Comparison of ENCODE assay signal across 10 mouse cellular contexts in genomic region chr5:43665144-43665543, GRCm38 (mm10). TPM values are rescaled to one million over a fixed set of nuclear protein-coding genes. Genes with fewer than 3 reads are reported as not detected.
DNase-seq lines count a peak whose midpoint lies in the region; ATAC-seq lines count a peak whose summit lies in the region.
"Had no signal": no experiment of that assay in that cellular context is flagged by ENCODE, and none has a peak within 500 bp of the region (broad histone marks: within the 10 kb centered on the region; RNA-seq: fewer than 3 reads in every experiment).

No protein-coding gene starts in this region.

- peak overlapping the region; percentile 45 for H3K4me3 ChIP-seq in heart, embryonic 13.5 days
- H3K4me3 ChIP-seq in limb, embryonic 11.5 days (ENCODE audit: low read depth, low read length): no peak overlapping the region
- no peak overlapping the region for H3K4me3 ChIP-seq in neural tube, embryonic 14.5 days (ENCODE audit: low read depth, low read length)
- H3K4me3 ChIP-seq: erythroblast, embryonic 14.5 days; myocyte had no signal

- H3K9ac ChIP-seq in heart, embryonic 13.5 days: peak overlapping the region; percentile 55
- H3K9ac ChIP-seq in limb, embryonic 11.5 days (ENCODE audit: low read length): no peak overlapping the region
- H3K9ac ChIP-seq in neural tube, embryonic 14.5 days (replicated peaks; ENCODE audit: low read depth, low read length): no peak overlapping the region

- no peak overlapping the region for H3K27ac ChIP-seq in heart, embryonic 13.5 days (replicated peaks)
- no peak overlapping the region for H3K27ac ChIP-seq in limb, embryonic 11.5 days (replicated peaks; ENCODE audit: low read depth, low read length)
- H3K27ac ChIP-seq in neural tube, embryonic 14.5 days (ENCODE audit: low read depth, low read length): no peak overlapping the region

- ATAC-seq in heart, embryonic 13.5 days (ENCODE audit: extremely low read depth, insufficient number of reproducible peaks, low FRiP score, low TSS enrichment): no peak
- ATAC-seq in limb, embryonic 11.5 days (ENCODE audit: insufficient number of reproducible peaks, low FRiP score, low TSS enrichment, low read depth): no peak
- no peak for ATAC-seq in neural tube, embryonic 14.5 days (ENCODE audit: low read depth)

- peaks cover 61% of the 10 kb centered on the region for H3K4me1 ChIP-seq in heart, embryonic 13.5 days
- peaks cover 4% of the 10 kb centered on the region; the same call in 1 of the 2 replicates for H3K4me1 ChIP-seq in limb, embryonic 11.5 days (ENCODE audit: control insufficient read depth, insufficient read depth, low read length)
- peaks cover 16% of the 10 kb centered on the region; the same call in 1 of the 2 replicates for H3K4me1 ChIP-seq in neural tube, embryonic 14.5 days (ENCODE audit: control insufficient read depth, insufficient read depth, low read length)

- WGBS in heart, embryonic 13.5 days: 19% methylated on average over 5 of the region's 5 CpGs
- 24% methylated on average over 5 of the region's 5 CpGs for WGBS in limb, embryonic 11.5 days
- WGBS in neural tube, embryonic 14.5 days: 27% methylated on average over 5 of the region's 5 CpGs

- DNase-seq in left cerebral cortex, postnatal 4 days: peak; percentile 32
- DNase-seq in left cerebral cortex, postnatal 36 days (ENCODE audit: low spot score in 2 of 2): no peak
- DNase-seq in limb, embryonic 11.5 days (ENCODE audit: low spot score): no peak
- no peak for DNase-seq in ovary, postnatal 10 days (ENCODE audit: low spot score)
- DNase-seq in frontal cortex, postnatal 14 days (ENCODE audit: low spot score in 2 of 2): no peak
- no peak for DNase-seq in left cerebral cortex, adult 9 months (ENCODE audit: low spot score in 2 of 2)

- no peaks in the 10 kb centered on the region for H3K9me3 ChIP-seq in heart, embryonic 13.5 days
- H3K9me3 ChIP-seq in limb, embryonic 11.5 days (ENCODE audit: control insufficient read depth, low read length): no peaks in the 10 kb centered on the region
- H3K9me3 ChIP-seq in neural tube, embryonic 14.5 days (ENCODE audit: control insufficient read depth, low read length): no peaks in the 10 kb centered on the region

- peak overlapping the region; percentile 68 for H3K4me2 ChIP-seq in heart, embryonic 13.5 days
- peak overlapping the region; percentile 7; the same call in 1 of the 2 replicates for H3K4me2 ChIP-seq in limb, embryonic 11.5 days (ENCODE audit: low read depth, severe bottlenecking)
- H3K4me2 ChIP-seq in neural tube, embryonic 14.5 days (ENCODE audit: low read depth, low read length): peak overlapping the region; percentile 20; the same call in 1 of the 2 replicates

- peaks cover 11% of the 10 kb centered on the region; the same call in 1 of the 2 replicates for H3K36me3 ChIP-seq in heart, embryonic 13.5 days
- H3K36me3 ChIP-seq in limb, embryonic 11.5 days (ENCODE audit: control insufficient read depth, insufficient read depth, low read length): no peaks in the 10 kb centered on the region
- no peaks in the 10 kb centered on the region for H3K36me3 ChIP-seq in neural tube, embryonic 14.5 days (ENCODE audit: control insufficient read depth, insufficient read depth, low read length)

- intact Hi-C loops in left cerebral cortex, postnatal 4 days (cut with DNase I): loop anchor here (10.0 kb wide), 1 partner anchor 1780 kb away; no protein-coding TSS in a partner anchor
- intact Hi-C loops in left cerebral cortex, postnatal 36 days (cut with DNase I): loop anchor here (10.0 kb wide), 1 partner anchor 600 kb away; no protein-coding TSS in a partner anchor

- H3K27me3 ChIP-seq in heart, embryonic 13.5 days (replicated peaks): no peaks in the 10 kb centered on the region
- no peaks in the 10 kb centered on the region for H3K27me3 ChIP-seq in limb, embryonic 11.5 days (ENCODE audit: control insufficient read depth, insufficient read depth, low read length)
- H3K27me3 ChIP-seq in neural tube, embryonic 14.5 days (ENCODE audit: control insufficient read depth, insufficient read depth, low read length): no peaks in the 10 kb centered on the region

RNA-seq across cellular contexts. Expression of gene Cc2d2a, which starts 3.0 kb away (rescaled TPM):
- total RNA-seq in left cerebral cortex, postnatal 4 days (2021): 10 to 100 TPM; 14.0 to 14.9 TPM
- 10 to 100 TPM; 16.0 to 17.9 TPM for total RNA-seq in left cerebral cortex, postnatal 36 days (2021)
- polyA plus RNA-seq in heart, embryonic 13.5 days (2015; fragmentation: Nextera tagmentation; extraction: Ambion mirVana): 8.2 and 9.7 TPM in 2 replicates
- 8.2 and 9.3 TPM in 2 replicates for polyA plus RNA-seq in limb, embryonic 11.5 days (2014; fragmentation: Nextera tagmentation; extraction: Ambion mirVana)
- 7.2 and 8.6 TPM in 2 replicates for polyA plus RNA-seq in neural tube, embryonic 14.5 days (2014; fragmentation: Nextera tagmentation; extraction: Ambion mirVana)
- polyA plus RNA-seq: erythroblast, embryonic 14.5 days had no signal

Comparison
In these comparisons a context has a peak if more than half of its experiments do, and no peak if none do; other contexts are left out.
1. H3K4me2 ChIP-seq: peak in every context shown above with its lines; median percentile 68 in heart, embryonic 13.5 days; 20 in neural tube, embryonic 14.5 days; 7 in limb, embryonic 11.5 days.